Mouse (Mus musculus) heart, embryonic 12.5 days (tissue): ENCODE measurements around the gene Smad6. TPM values are rescaled to one million over a fixed set of nuclear protein-coding genes. Genes with fewer than 3 reads are reported as not detected.
A peak's percentile ranks its signal among the peaks of the same experiment; 100 is the strongest.

Source experiments
- ATAC-seq: fragments of 200-750 bp; cut with Nextera tagmentation; 2 replicates; pipeline ENCODE4 v1.8.0; 2017; ENCODE audit warnings: moderate TSS enrichment, moderate library complexity; ENCODE audit not compliant: insufficient number of reproducible peaks, low FRiP score
- H3K27ac ChIP-seq: fragments of 300-500 bp; sonication (generic); 2 replicates; pipeline ENCODE4 v1.5.1; 2016; ENCODE audit warnings: mild to moderate bottlenecking, moderate library complexity; ENCODE audit not compliant: poor library complexity, severe bottlenecking
- H3K27me3 ChIP-seq: fragments of 300-500 bp; sonication (generic); replicated peaks from 2 replicates; pipeline ENCODE4 v1.6.1; 2016; ENCODE audit warnings: mild to moderate bottlenecking, moderate library complexity
- H3K36me3 ChIP-seq: fragments of 300-500 bp; sonication (generic); 2 replicates; pipeline ENCODE4 v1.6.1; 2016; ENCODE audit warnings: mild to moderate bottlenecking, moderate library complexity
- H3K4me1 ChIP-seq: fragments of 300-500 bp; sonication (generic); replicated peaks from 2 replicates; pipeline ENCODE4 v1.6.1; 2016; ENCODE audit warnings: mild to moderate bottlenecking
- H3K4me2 ChIP-seq: fragments of 300-500 bp; sonication (generic); 2 replicates; pipeline ENCODE4 v1.6.1; 2016; ENCODE audit warnings: mild to moderate bottlenecking, moderate library complexity
- H3K4me3 ChIP-seq: fragments of 300-500 bp; sonication (generic); 2 replicates; pipeline ENCODE4 v1.5.1; 2016; ENCODE audit warnings: mild to moderate bottlenecking
- H3K9ac ChIP-seq: fragments of 300-500 bp; sonication (generic); 2 replicates; pipeline ENCODE4 v1.6.1; 2016; ENCODE audit warnings: mild to moderate bottlenecking, moderate library complexity
- H3K9me3 ChIP-seq: fragments of 300-500 bp; sonication (generic); replicated peaks from 2 replicates; pipeline ENCODE4 v1.6.1; 2016; ENCODE audit warnings: mild to moderate bottlenecking, moderate library complexity
- WGBS: fragments of 180-500 bp; shearing (Covaris S2); methylation state at CpG from one replicate; pipeline ENCODE4 v1.1.7; 2016; 5-methylcytosine and 5-hydroxymethylcytosine counted together
- polyA plus RNA-seq: library from polyadenylated mRNA; unstranded; fragments of >200 nt; fragmentation: Nextera tagmentation; extraction: Ambion mirVana; gene quantifications from 2 replicates; pipeline ENCODE4 v1.2.1, GENCODE M21; 2016

Smad6 gene
- polyA plus RNA-seq, 1 experiment from 2014 or later = 56.2 TPM

DNA sequence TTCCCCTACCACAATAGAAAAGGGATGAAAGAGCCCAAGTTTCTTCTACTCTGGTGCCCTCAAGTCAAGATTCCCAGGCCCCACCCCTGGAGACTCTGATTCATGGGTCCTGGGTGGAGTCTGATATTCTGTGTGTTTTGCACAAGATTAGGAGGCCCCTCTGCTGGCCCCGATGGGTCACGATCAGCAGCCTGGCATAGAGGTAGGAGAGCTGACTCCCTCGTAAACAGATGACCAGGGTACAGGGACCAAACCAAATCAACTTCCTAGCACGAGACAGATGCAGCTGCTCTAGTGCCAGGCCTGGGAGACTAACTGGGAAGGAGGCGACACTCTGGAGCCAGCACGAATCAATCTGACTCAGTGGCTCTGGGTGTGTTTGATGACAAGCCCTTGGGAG is 51.0 kb downstream of the Smad6 start:
- WGBS = 46% methylated on average over 6 of the region's 6 CpGs
- no peak; the same call in 1 of the 2 replicates for ATAC-seq
- peaks cover 14% of the 10 kb centered on the region for H3K36me3 ChIP-seq
- H3K27ac ChIP-seq = peak overlapping the region; percentile 90
- peak overlapping the region; percentile 18; the same call in 1 of the 2 replicates for H3K4me2 ChIP-seq
- H3K27me3 ChIP-seq = no peaks in the 10 kb centered on the region
- H3K4me3 ChIP-seq = no peak overlapping the region
- peak overlapping the region; percentile 57 for H3K9ac ChIP-seq
- peaks cover 98% of the 10 kb centered on the region for H3K4me1 ChIP-seq
- H3K9me3 ChIP-seq = no peaks in the 10 kb centered on the region

- Histone ChIP-seq H3K9me3 (no peaks in the 10 kb centered on the region), H3K9ac (peak overlapping the region; percentile 57; the same call in 1 of the 2 replicates), H3K27me3 (no peaks in the 10 kb centered on the region), H3K4me1 (peaks cover 98% of the 10 kb centered on the region), H3K4me2 (peak overlapping the region; percentile 18; the same call in 1 of the 2 replicates), H3K36me3 (peaks cover 14% of the 10 kb centered on the region), H3K4me3 (no peak overlapping the region), H3K27ac (peak overlapping the region; percentile 90)
- peak; percentile 54; the same call in 1 of the 2 replicates for ATAC-seq
- WGBS = 50% methylated on average over 12 of the region's 12 CpGs
These were observed 51.5 kb downstream of the Smad6 start for GRCm38 (mm10) chr9:63970388-63970787.

- Histone ChIP-seq H3K9ac (peak overlapping the region; percentile 40; the same call in 1 of the 2 replicates), H3K9me3 (no peaks in the 10 kb centered on the region), H3K4me3 (no peak overlapping the region), H3K36me3 (peaks cover 14% of the 10 kb centered on the region), H3K27ac (peak overlapping the region; percentile 90), H3K4me1 (peaks cover 98% of the 10 kb centered on the region), H3K4me2 (peak overlapping the region; percentile 55), H3K27me3 (no peaks in the 10 kb centered on the region)
- 75% methylated on average over 10 of the region's 10 CpGs for WGBS
- no peak for ATAC-seq
These were observed 52.4 kb downstream of the Smad6 start for GRCm38 (mm10) chr9:63969467-63969866.

DNA sequence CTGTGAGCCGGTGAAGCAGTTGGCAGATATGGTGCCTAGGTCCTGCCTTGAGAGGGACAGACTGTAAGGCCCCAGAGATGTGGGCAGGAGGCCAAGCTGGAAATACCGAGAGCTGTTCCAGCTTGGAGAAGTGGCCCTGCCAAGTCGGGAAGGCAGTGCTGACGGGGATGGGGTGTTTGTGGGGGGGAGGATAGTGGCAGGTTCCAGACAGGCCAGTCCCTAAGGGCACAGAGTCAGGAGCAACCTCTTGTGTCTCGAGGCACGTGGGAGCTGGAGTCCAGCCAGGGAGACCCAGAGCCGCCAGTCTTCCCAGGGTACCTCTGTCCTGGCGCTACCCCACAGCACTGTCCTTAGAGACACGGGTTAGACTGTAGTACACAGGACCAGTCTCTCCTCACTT is 53.3 kb downstream of the Smad6 start:
- Histone ChIP-seq H3K4me2 (peak overlapping the region; percentile 55), H3K36me3 (peaks cover 14% of the 10 kb centered on the region), H3K27ac (peak overlapping the region; percentile 90), H3K9ac (peak overlapping the region; percentile 40), H3K9me3 (no peaks in the 10 kb centered on the region), H3K4me3 (no peak overlapping the region), H3K27me3 (no peaks in the 10 kb centered on the region), H3K4me1 (peaks cover 98% of the 10 kb centered on the region)
- ATAC-seq = peak; percentile 73
- 14% methylated on average over 9 of the region's 9 CpGs for WGBS

- whole genome bisulfite sequencing = 51% methylated on average over 14 of the region's 14 CpGs
- no peak overlapping the region; the same call in 1 of the 2 replicates for H3K4me3 ChIP-seq
- H3K9me3 ChIP-seq = no peaks in the 10 kb centered on the region
- H3K4me2 ChIP-seq = peak overlapping the region; percentile 55
- H3K36me3 ChIP-seq = peaks cover 7% of the 10 kb centered on the region
- no peaks in the 10 kb centered on the region for H3K27me3 ChIP-seq
- peaks cover 98% of the 10 kb centered on the region for H3K4me1 ChIP-seq
- ATAC-seq = no peak
- peak overlapping the region; percentile 51 for H3K9ac ChIP-seq
- H3K27ac ChIP-seq = peak overlapping the region; percentile 90
These were observed 54.3 kb downstream of the Smad6 start for GRCm38 (mm10) chr9:63967408-63968172.

GRCm38 (mm10) chr9:63965579-63965981 is 56.3 kb downstream of the Smad6 start:
- no peaks in the 10 kb centered on the region for H3K27me3 ChIP-seq
- H3K4me1 ChIP-seq = peaks cover 98% of the 10 kb centered on the region
- no peaks in the 10 kb centered on the region for H3K36me3 ChIP-seq
- H3K9me3 ChIP-seq = no peaks in the 10 kb centered on the region
- 25% methylated on average over 4 of the region's 4 CpGs for WGBS
- no peak overlapping the region for H3K4me3 ChIP-seq
- peak overlapping the region; percentile 76 for H3K27ac ChIP-seq
- H3K4me2 ChIP-seq = peak overlapping the region; percentile 6; the same call in 1 of the 2 replicates
- peak overlapping the region; percentile 45 for H3K9ac ChIP-seq
- ATAC-seq = no peak

GRCm38 (mm10) chr9:63961881-63962280 is 60.0 kb downstream of the Smad6 start:
- no peak overlapping the region for H3K4me2 ChIP-seq
- WGBS = 49% methylated on average over 6 of the region's 6 CpGs
- H3K9me3 ChIP-seq = no peaks in the 10 kb centered on the region
- peak overlapping the region; percentile 18; the same call in 1 of the 2 replicates for H3K9ac ChIP-seq
- peaks cover 98% of the 10 kb centered on the region for H3K4me1 ChIP-seq
- no peak for ATAC-seq
- H3K27me3 ChIP-seq = no peaks in the 10 kb centered on the region
- no peak overlapping the region for H3K4me3 ChIP-seq
- H3K36me3 ChIP-seq = no peaks in the 10 kb centered on the region
- peak overlapping the region; percentile 76 for H3K27ac ChIP-seq

GRCm38 (mm10) chr9:63960829-63961185 is 61.1 kb downstream of the Smad6 start:
- H3K9ac ChIP-seq = peak overlapping the region; percentile 67
- peak overlapping the region; percentile 48 for H3K4me2 ChIP-seq
- peaks cover 98% of the 10 kb centered on the region for H3K4me1 ChIP-seq
- WGBS = 5% methylated on average over 4 of the region's 4 CpGs
- H3K4me3 ChIP-seq = 0 out of 2 replicates have a peak overlapping the region, but pooled peaks have one; percentile 11
- peak overlapping the region; percentile 89 for H3K27ac ChIP-seq
- no peaks in the 10 kb centered on the region for H3K27me3 ChIP-seq
- ATAC-seq = peak; percentile 5; the same call in 1 of the 2 replicates
- no peaks in the 10 kb centered on the region for H3K36me3 ChIP-seq
- no peaks in the 10 kb centered on the region for H3K9me3 ChIP-seq

GRCm38 (mm10) chr9:63959933-63960828 is 61.7 kb downstream of the Smad6 start:
- ATAC-seq = peak; percentile 44
- H3K9ac ChIP-seq = peak overlapping the region; percentile 67
- WGBS = 4% methylated on average over 21 of the region's 21 CpGs
- no peaks in the 10 kb centered on the region for H3K27me3 ChIP-seq
- peak overlapping the region; percentile 48 for H3K4me2 ChIP-seq
- H3K27ac ChIP-seq = peak overlapping the region; percentile 89
- H3K36me3 ChIP-seq = no peaks in the 10 kb centered on the region
- peak overlapping the region; percentile 11; the same call in 1 of the 2 replicates for H3K4me3 ChIP-seq
- H3K4me1 ChIP-seq = peaks cover 98% of the 10 kb centered on the region
- no peaks in the 10 kb centered on the region for H3K9me3 ChIP-seq

DNA sequence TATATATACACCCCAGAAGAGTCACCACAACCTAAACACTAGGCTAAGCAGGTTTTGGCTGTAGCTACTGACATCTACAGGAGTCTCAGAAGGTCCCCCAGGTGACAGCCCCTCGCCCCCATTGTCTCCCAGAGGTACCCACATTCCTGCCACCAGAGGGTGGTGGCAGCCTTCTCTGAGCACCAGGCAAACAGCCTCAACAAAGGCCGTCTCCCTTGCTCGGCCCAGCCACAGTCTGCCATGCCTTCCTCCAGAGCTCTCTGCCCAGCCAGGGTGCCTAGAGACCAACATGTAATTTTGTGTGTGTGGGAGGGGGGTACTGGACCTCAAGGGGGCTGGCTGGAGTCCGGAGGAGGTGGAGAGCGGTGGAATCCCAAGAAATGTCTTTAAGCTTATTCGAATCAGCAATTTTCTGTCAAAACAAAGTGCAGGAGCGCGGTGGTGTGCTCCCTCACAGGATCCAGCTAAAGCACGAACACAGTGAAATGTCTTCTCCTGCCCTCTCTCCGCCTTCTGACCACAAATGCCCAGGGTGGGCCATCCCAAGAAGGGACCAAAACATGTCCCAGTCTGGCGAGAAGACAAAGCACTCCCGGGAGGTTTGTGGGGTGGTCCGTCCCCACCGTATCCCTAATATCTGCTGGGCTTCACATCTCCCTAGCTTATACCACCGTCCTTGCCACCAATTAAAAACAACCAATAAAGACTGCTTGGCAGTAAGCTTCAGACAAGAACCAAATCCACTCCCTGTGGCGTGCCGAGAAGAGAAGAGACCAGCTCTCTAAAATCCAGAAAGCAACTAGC is 62.5 kb downstream of the Smad6 start:
- Histone ChIP-seq H3K27ac (peak overlapping the region; percentile 89), H3K36me3 (peaks cover 1% of the 10 kb centered on the region; the same call in 1 of the 2 replicates), H3K9me3 (no peaks in the 10 kb centered on the region), H3K4me1 (peaks cover 98% of the 10 kb centered on the region), H3K4me3 (no peak overlapping the region), H3K27me3 (no peaks in the 10 kb centered on the region), H3K9ac (peak overlapping the region; percentile 67), H3K4me2 (peak overlapping the region; percentile 48)
- ATAC-seq = peak; percentile 20; the same call in 1 of the 2 replicates
- WGBS = 33% methylated on average over 17 of the region's 17 CpGs
